Mouse (Mus musculus) cerebellum, adult 18-20 months (tissue): Measurements from ENCODE around the gene Gm2916.
"Not testable (repeated sequence)": the region's sequence is repeated elsewhere in the genome, so short reads cannot be mapped to it uniquely, and the experiment has no call there.

ENCODE experiments used
- DNase-seq, 2 experiments: peaks; one replicate each; pipeline ENCODE4 v3.0.0; 2021

Gene Gm2916

GRCm38 (mm10) chr14:3883872-3884271, at the start of gene Gm2916:
Gm2916 (plus strand) TSS chr14:3884172.
- DNase-seq: not testable (repeated sequence)

GRCm38 (mm10) chr14:3845945-3846344, 38.0 kb upstream of the Gm2916 start, which contains the start of gene Gm3033:
Gm3033 (plus strand) TSS chr14:3846245.
- DNase-seq: not testable (repeated sequence)

- DNase-seq: not testable (repeated sequence)
These were observed 47.5 kb downstream of the Gm2916 start, which contains the start of gene Gm3029 for GRCm38 (mm10) chr14:3931456-3931855. Gm3029 (plus strand) TSS chr14:3931756.

GRCm38 (mm10) chr14:3963247-3963646, 79.3 kb downstream of the Gm2916 start, which contains the start of gene Gm3095:
Gm3095 (plus strand) TSS chr14:3963547.
- not testable (repeated sequence) for DNase-seq
